Mouse (Mus musculus): ENCODE data around the gene Gm17949.
A peak's percentile ranks its signal among the peaks of the same experiment; 100 is the strongest.

Gm17949 gene

DNA sequence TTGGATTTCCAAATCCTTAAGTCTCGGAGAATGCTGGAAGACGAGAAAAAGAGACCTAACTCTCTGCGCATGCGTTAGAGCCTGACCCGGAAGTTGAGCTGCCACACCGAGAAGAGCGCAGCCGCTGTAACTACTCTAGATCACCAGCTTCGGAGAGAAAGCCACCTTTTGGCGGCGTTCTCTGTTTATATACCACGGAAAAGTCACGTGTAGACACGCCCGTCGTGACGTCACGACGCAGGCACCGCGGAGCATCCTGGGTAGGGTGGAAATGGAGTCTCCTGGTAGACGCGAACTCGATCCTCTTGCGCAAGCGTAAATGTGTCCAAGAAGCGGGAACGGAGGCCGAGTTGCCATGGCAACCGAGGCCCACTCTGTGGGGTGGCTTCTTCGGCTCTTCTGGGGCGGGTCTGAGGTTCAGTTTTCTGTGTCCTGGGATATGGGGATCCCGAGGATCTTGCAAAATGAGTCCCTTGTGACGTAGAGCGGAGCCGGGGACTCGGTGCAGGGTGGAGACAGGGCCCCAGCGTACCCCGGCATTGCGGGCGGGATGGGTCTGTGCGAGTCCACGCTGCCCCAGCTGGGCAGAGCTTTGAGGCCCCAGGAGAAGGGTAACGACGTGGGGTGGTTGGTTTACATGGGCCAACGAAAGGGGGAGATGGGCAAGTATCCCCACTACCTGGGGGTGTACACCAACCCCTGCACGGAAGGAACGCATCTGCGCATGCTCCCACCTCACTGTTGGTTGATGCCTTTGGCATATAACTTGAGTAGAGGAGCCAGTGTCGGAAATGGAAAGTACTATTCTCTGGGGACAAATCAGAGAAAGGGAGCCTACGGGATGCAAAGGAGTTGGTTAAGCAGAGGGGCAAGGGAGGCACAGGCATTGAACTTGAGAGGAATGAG is at the start of gene Gm17949, which contains the start of gene Gtf2f1:
TSS of gene Gm17949 (plus strand) at position 234 of the 906 bp plus-strand sequence.
TSS of gene Gtf2f1 (minus strand) at position 53 of the 906 bp plus-strand sequence.
- DNase-seq (ENCODE audit: extremely low read depth, low read depth) = peak; percentile 96

- DNase-seq (ENCODE audit: extremely low read depth, low read depth) = no peak
Measured at GRCm38 (mm10) chr17:56961880-56962279, 49.4 kb upstream of the Gm17949 start.

DNA sequence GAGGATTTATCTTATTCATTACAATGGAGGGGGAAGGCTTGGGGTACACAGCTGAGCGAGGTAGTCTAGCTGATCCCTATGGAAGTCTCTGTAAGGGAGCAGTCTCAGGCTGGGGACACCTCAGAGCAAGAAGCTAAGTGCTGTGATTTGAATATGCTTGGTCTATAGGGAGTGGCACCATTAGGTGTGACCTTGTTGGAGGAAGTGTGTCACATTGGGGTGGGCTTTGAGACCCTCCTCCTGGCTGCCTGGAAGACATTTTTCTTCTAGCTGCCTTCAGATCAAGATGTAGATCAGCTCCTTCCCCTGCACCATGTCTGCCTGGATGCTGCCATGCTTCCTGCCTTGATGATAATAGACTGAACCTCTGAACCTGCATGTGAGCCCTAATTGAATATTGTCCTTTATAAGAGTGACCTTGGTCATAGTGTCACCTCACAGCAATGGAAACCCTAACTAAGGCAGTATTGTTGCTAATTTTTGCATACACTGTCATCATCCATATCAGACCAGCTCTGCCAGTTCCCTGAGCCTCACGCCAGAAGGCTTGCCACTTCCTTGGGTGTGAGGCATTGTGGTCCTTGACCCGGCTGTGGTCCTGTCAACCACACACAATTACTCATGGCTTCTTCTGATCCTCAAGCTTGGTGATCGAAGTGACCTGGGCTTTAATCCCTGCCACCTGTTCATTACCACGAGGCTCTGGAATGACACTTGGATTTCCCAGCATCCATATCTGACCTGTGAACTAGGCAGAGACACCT is 48.4 kb upstream of the Gm17949 start:
- no peak for DNase-seq (ENCODE audit: extremely low read depth, low read depth)

GRCm38 (mm10) chr17:56963646-56964045 is 47.6 kb upstream of the Gm17949 start:
- DNase-seq (ENCODE audit: extremely low read depth, low read depth) = no peak

GRCm38 (mm10) chr17:56969321-56969720 is 41.9 kb upstream of the Gm17949 start:
- no peak for DNase-seq (ENCODE audit: extremely low read depth, low read depth)

DNA sequence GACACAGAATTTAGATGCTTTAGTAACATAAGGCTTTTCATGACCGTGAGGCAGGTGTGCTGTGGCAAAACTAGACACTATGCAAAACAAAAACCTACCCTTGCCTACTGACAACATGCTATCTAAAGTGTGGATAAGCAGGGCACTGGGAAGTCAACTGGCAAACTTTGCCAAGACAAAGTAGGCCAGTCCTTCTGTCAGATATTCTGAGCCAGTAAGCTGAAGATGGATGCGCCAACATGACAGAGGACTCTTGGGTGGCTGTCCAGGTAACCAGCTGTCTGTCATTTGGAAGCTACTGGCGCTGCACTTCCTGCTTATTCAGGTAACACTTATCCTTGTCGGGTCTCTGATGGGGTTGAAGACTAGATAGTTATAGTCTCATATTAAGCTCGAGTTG is 41.2 kb upstream of the Gm17949 start:
- DNase-seq (ENCODE audit: extremely low read depth, low read depth) = no peak

DNA sequence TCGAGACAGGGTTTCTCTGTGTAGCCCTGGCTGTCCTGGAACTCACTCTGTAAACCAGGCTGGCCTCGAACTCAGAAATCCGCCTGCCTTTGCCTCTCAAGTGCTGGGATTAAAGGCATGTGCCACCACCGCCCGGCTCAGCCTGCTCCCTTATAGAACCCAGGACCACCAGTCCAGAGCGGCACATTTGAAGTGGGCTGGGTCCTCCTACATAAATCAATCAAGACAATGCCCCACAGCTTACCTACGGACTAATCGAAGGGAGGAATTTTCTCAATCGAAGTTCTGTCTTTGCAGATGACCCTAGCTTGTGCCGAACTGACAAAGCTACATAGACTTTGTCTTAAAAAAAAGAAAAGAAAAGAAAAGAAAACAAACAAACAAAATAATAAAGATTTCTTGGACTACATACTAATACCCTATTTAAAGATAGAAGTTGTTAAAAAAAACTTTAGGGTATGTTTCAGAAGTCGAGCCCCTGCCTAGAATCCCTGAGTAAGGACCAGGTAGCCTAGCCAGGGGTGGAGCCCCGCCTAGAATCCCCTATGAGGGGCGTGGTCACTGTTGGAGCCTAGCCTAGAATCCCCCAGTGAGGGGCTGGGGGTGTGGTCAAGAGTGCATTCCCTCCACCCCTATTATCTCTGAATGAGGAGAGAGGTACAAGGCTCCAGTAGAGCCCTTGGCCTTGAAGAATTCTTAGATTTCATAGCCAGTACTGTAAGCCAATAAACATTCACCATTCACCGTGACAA is 37.1 kb upstream of the Gm17949 start:
- DNase-seq (ENCODE audit: extremely low read depth, low read depth) = no peak

- no peak for DNase-seq (ENCODE audit: extremely low read depth, low read depth)
Measured at GRCm38 (mm10) chr17:56974708-56975240, 36.5 kb upstream of the Gm17949 start.

DNA sequence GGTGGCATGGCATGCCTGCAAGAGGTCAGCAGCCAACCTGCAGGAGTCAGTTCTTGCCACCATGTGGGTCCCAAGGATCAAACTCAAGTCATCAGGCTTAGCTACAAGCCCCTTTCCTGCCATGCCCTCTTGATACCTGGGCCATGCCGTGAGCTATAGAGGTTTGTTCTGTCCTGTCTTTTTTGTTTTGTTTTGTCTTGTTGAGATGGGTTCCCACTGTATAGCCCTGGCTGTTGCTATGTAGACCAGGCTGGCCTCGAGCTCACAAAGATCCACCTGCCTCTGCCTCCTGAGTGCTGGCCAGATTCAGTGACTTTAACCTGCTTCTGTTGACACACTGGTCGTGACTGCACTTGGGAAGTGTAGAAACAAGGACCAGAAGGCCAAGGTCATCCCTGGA is 35.9 kb upstream of the Gm17949 start:
- no peak for DNase-seq (ENCODE audit: extremely low read depth, low read depth)

DNA sequence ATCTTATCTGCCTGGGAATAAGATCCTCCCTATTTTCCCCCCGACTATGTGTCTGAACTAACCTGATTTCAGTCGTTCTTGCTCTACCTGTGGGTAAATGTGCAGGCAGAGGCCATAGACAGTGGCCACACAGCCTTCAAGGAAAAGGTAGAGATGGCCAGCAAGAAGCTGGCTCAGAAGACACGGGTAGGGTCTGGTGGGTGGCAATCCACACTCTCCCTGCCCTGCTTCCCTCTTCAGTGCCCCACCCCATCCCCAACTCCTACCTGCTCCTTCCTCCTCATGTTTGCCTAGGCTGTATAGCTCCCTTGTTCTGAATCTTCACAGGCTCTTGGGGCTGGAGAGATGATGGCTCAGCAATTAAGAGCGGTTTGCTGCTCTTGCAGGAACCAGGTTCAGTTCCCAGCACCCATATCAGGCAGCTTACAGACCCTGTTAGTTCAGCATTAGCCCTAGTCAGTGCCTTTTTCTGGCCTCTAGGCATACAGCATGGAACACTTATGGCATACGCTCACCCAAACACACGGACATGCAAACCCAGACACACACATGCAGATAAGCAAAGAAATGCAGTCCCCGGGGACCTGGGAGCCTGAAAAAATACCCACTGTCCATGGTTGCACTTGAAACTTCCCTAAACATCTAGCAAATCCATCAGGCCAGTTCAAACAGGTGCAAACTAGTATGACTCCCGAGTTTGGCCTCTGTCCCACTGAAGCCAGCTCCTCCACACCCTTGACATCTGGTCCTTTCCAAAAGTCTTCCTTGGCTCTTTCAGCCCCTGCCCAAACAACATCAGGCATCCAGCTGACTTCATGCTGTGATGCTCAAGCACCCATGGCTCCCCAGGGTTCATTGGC is 34.5 kb upstream of the Gm17949 start:
- DNase-seq (ENCODE audit: extremely low read depth, low read depth) = no peak

DNA sequence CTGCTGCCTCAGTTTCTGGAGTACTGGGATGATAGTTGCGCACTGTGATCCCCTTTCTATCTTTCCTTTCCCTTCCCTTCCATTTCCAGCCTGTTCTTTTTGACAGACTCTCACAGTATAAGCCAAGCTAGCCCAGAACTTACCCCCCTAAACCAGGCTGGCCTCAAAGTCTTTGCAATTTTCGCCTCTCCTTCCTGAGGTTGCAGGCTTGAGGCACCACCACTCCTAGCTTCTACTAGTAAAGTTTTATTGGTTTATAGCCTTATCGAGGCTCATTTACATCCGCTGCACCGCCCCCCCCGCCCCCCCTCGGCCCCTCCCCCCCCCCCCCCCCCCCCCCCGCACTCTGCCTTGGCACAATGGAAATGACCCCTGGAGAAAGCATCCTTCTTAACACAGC is 31.7 kb upstream of the Gm17949 start:
- DNase-seq (ENCODE audit: extremely low read depth, low read depth) = no peak

- no peak for DNase-seq (ENCODE audit: extremely low read depth, low read depth)
Measured at GRCm38 (mm10) chr17:56981049-56981448, 30.2 kb upstream of the Gm17949 start.

- DNase-seq (ENCODE audit: extremely low read depth, low read depth) = no peak
Measured at GRCm38 (mm10) chr17:56982013-56982412, 29.3 kb upstream of the Gm17949 start, which contains the start of gene Acer1. Gene Acer1, minus strand, starts transcription at chr17:56982126.

DNA sequence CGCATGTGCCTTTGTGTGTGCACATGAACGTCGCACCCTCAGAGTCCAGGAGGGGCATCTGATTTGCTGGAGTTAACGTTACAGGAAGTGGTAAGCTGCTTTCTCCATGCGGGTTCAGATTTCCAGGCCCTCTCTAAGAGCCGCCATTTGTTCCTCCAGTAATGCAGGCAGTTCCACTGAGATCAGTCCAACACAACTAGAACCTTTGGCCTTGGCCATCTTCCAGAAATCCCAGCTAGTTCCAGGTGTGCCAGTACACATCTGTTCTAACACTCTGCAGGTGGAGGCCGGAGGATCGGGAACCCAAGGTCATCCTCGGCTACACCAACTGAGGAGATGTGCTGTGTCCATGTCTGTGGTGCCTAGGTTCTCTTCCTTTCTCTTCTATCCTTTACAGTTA is 26.4 kb upstream of the Gm17949 start:
- no peak for DNase-seq (ENCODE audit: extremely low read depth, low read depth)

DNA sequence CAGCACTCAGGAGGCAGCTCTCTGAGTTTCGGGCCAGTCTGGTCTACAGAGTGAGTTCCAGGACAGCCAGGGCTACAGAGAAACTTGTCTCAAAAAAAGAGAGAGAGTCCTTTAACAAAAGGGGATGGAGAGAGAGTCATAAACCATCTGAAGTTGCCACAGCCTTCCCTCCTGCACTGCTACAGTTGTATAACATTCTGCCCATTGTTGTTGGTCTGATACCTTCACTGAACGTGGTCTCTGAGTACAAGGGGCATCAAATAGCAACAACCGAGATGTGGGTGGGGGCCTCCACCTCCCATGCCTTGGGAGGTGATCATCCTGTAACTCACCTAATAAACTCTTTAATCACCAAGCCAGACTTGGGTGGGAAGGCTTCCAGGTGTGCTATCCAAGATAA is 25.6 kb upstream of the Gm17949 start:
- DNase-seq (ENCODE audit: extremely low read depth, low read depth) = no peak

DNA sequence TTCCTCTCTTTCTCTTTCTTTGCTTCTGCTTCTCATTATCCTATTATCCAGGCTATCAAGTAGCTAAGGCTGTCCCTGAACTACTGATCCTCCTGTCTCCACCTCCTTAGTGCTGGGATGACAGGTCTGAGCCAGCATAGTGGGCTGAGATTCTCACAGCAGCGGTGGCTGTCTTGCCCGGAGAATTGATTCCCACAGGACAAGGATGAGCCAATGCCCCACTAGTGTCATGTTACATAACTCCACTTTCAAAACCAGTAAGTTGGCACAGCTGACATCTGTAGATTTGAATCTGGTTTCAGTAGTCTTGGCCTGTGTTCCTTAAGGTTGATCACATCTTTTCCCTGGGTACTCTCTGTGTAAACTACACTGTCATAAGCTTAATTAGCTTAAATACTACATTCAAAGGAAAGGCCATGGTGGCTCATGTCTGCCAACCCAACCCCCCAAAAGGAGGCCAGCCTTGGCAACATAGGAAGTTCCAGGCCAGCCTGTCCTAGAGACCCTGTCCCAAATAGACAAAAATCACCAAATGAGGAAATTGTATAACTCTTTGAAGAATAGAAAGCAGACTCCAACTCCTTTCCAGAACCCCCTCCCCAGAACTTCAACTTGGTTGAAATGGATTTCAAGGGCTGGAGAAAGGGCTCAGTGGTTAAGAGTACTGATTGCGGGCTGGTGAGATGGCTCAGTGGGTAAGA is 25.0 kb upstream of the Gm17949 start:
- no peak for DNase-seq (ENCODE audit: extremely low read depth, low read depth)

- DNase-seq (ENCODE audit: extremely low read depth, low read depth) = no peak
Measured at GRCm38 (mm10) chr17:56988441-56988840, 22.8 kb upstream of the Gm17949 start.

DNA sequence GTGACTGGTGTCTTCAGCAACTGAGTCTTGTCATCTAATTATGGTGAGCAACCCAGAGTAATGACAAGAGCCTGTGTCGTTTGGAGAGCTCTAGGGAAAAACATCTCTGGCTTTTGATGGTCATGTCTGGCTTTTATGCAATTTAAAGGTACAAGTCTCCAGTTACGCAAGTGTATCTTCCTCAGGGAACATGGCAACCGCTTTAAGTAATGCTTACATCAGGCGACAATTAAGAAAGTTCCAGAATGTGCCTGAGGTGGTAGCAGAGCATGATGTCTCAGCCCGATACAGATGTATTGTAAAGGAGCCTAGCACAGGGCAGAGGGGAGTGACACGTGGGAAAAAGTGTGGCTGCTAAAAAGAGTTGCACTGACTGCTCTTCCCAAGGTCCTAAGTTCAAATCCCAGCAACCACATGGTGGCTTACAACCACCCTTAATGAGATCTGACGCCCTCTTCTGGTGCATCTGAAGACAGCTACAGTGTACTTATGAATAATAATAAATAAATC is 22.3 kb upstream of the Gm17949 start:
- DNase-seq (ENCODE audit: extremely low read depth, low read depth) = no peak

DNA sequence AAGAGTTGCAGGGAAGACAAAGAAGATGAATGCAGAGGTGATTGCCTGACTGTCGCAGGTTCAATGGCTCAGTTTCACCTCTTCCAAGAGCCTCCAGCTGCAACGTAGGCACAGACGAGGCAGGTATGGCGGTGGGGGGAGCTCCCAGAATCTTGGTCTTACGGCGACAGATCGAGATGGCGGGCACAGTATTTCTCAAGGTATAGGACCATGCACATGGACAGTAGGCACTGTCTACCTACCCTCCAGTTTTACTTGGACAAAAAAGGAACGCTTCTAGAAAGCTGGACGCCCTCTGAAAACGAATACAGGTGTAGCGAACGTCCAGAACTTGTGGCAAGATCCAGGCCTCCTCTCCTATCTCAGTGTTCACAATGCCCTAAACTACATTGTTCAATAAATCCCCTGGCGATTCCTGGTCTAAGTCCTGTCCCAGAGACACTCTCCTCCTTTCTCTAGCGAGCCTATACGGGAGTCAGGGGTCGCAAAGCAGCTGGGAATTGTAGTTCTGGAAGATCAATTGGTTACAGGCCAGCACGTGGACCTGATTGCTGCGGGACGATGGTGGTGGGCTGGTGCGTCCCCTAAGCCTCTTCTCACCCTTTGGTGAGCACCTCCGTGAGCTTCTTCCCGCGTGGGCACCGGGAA is 21.7 kb upstream of the Gm17949 start:
- peak; percentile 84 for DNase-seq (ENCODE audit: extremely low read depth, low read depth)

All from MEL-GATA-1-ER (cell line).